Mouse (Mus musculus) liver, postnatal 0 days (tissue): ENCODE results near the gene Ccdc73.
"Not testable (repeated sequence)": the region's sequence is repeated elsewhere in the genome, so short reads cannot be mapped to it uniquely, and the experiment has no call there.

Source experiments
- CTCF ChIP-seq: sonication (generic); IDR thresholded peaks from 2 replicates; pipeline ENCODE4 v1.5.1; 2016; ENCODE audit warnings: antibody characterized with exemption, low read depth
- EP300 ChIP-seq: IDR thresholded peaks from 2 replicates; pipeline ENCODE4 v1.6.1; 2016; ENCODE audit warnings: antibody characterized with exemption, low read depth, mild to moderate bottlenecking

DNA sequence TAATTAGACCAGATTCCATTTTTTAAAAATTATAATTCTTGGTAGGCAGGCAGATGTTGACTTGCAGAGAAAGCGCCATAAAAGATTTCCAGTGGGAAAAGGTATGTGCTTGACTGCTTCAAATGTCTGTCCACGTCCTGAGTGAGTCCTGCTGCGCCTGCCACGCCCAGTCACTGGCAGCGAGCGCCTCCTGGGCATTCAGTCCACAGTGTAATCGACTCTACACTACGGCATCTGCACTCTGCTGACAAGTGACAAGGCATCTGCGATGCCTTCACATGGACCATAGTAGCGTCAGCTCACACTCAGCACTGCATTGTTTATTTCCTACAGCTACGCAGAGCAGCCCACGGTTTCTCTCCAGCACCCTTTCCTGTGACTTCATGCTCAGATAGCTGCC lies 158.0 kb downstream of the Ccdc73 start:
- TF ChIP-seq CTCF, EP300: not testable (repeated sequence)
